Mouse (Mus musculus): ENCODE measurements around the gene Crispld2. TPM values are rescaled to one million over a fixed set of nuclear protein-coding genes. Genes with fewer than 3 reads are reported as not detected.

Gene Crispld2
- polyA plus RNA-seq, 1 experiment from 2014 or later, result 12.2 TPM

GRCm38 (mm10) chr8:120072827-120073226 lies 80.6 kb downstream of the Crispld2 start:
- Histone ChIP-seq H3K27me3 (ENCODE audit: insufficient read depth, low read length) (no peaks in the 10 kb centered on the region), H3K9ac (ENCODE audit: low read depth, low read length) (no peak overlapping the region), H3K4me2 (ENCODE audit: low read length) (no peak overlapping the region), H3K4me1 (replicated peaks; ENCODE audit: insufficient read depth, low read length) (peaks cover 4% of the 10 kb centered on the region; the same call in 1 of the 2 replicates), H3K27ac (peak overlapping the region; percentile 42), H3K4me3 (replicated peaks; ENCODE audit: low read depth, low read length) (no peak overlapping the region), H3K36me3 (ENCODE audit: insufficient read depth, low read length) (no peaks in the 10 kb centered on the region), H3K9me3 (replicated peaks; ENCODE audit: low read length) (no peaks in the 10 kb centered on the region)
- TF ChIP-seq CTCF (IDR thresholded peaks at IDR 0.05; ENCODE audit: low read depth), result no peak
- DNase-seq (ENCODE audit: low spot score) (peak; percentile 51), ATAC-seq (replicated peaks; ENCODE audit: low FRiP score, low read depth) (no peak)
- WGBS, result 65% methylated on average over 8 of the region's 8 CpGs

- no peaks in the 10 kb centered on the region for H3K4me1 ChIP-seq (replicated peaks; ENCODE audit: insufficient read depth, low read length)
- no peaks in the 10 kb centered on the region for H3K9me3 ChIP-seq (replicated peaks; ENCODE audit: low read length)
- no peaks in the 10 kb centered on the region for H3K36me3 ChIP-seq (ENCODE audit: insufficient read depth, low read length)
- H3K4me2 ChIP-seq (ENCODE audit: low read length), result no peak overlapping the region
- no peaks in the 10 kb centered on the region for H3K27me3 ChIP-seq (ENCODE audit: insufficient read depth, low read length)
- ATAC-seq (replicated peaks; ENCODE audit: low FRiP score, low read depth) (no peak), DNase-seq (ENCODE audit: low spot score) (no peak)
- H3K9ac ChIP-seq (ENCODE audit: low read depth, low read length), result no peak overlapping the region
- TF ChIP-seq CTCF (IDR thresholded peaks at IDR 0.05; ENCODE audit: low read depth), result peak; percentile 22; the same call in 1 of the 2 replicates
- H3K27ac ChIP-seq, result no peak overlapping the region
- 70% methylated on average over 6 of the region's 6 CpGs for WGBS
- no peak overlapping the region for H3K4me3 ChIP-seq (replicated peaks; ENCODE audit: low read depth, low read length)
Measured at GRCm38 (mm10) chr8:120074516-120074915, 82.3 kb downstream of the Crispld2 start.

DNA sequence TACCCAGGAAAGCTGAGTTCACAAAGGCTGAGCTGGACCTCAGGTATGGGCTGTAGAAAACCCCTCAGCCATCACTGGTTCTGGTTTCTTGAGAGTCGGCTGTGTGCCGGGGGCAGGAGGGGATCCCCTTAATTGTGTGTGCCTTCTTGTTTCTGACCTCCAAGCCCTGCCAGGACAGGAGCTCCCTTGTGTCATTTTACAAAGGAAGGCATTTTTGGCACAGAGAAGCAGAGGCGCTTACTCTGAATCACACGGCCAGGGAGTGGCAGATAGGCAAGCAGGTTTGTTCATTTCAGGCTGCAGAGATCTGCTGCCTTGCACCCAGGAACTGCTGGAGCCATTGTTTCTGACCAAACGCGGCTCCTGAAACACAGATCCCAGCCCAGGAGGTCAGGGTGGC lies 83.1 kb downstream of the Crispld2 start:
- Histone ChIP-seq H3K36me3 (ENCODE audit: insufficient read depth, low read length) (no peaks in the 10 kb centered on the region), H3K9ac (ENCODE audit: low read depth, low read length) (no peak overlapping the region), H3K27ac (no peak overlapping the region), H3K4me2 (ENCODE audit: low read length) (no peak overlapping the region), H3K27me3 (ENCODE audit: insufficient read depth, low read length) (no peaks in the 10 kb centered on the region), H3K4me1 (replicated peaks; ENCODE audit: insufficient read depth, low read length) (no peaks in the 10 kb centered on the region), H3K4me3 (replicated peaks; ENCODE audit: low read depth, low read length) (no peak overlapping the region), H3K9me3 (replicated peaks; ENCODE audit: low read length) (no peaks in the 10 kb centered on the region)
- ATAC-seq (replicated peaks; ENCODE audit: low FRiP score, low read depth), result no peak
- no peak for DNase-seq (ENCODE audit: low spot score)
- 54% methylated on average over 6 of the region's 6 CpGs for WGBS
- no peak for TF ChIP-seq CTCF (IDR thresholded peaks at IDR 0.05; ENCODE audit: low read depth)

- Histone ChIP-seq H3K4me3 (replicated peaks; ENCODE audit: low read depth, low read length) (no peak overlapping the region), H3K27me3 (ENCODE audit: insufficient read depth, low read length) (no peaks in the 10 kb centered on the region), H3K9me3 (replicated peaks; ENCODE audit: low read length) (no peaks in the 10 kb centered on the region), H3K27ac (no peak overlapping the region), H3K4me1 (replicated peaks; ENCODE audit: insufficient read depth, low read length) (no peaks in the 10 kb centered on the region), H3K4me2 (ENCODE audit: low read length) (no peak overlapping the region), H3K36me3 (ENCODE audit: insufficient read depth, low read length) (peaks cover 17% of the 10 kb centered on the region; the same call in 1 of the 2 replicates), H3K9ac (ENCODE audit: low read depth, low read length) (no peak overlapping the region)
- ATAC-seq (replicated peaks; ENCODE audit: low FRiP score, low read depth) (no peak; the same call in 1 of the 2 replicates), DNase-seq (ENCODE audit: low spot score) (peak; percentile 91)
- WGBS, result 11% methylated on average over 10 of the region's 10 CpGs
- peak; percentile 90 for TF ChIP-seq CTCF (IDR thresholded peaks at IDR 0.05; ENCODE audit: low read depth)
Measured at GRCm38 (mm10) chr8:120078080-120078479, 85.8 kb downstream of the Crispld2 start.

GRCm38 (mm10) chr8:120079361-120079760 lies 87.1 kb downstream of the Crispld2 start:
- TF ChIP-seq CTCF (IDR thresholded peaks at IDR 0.05; ENCODE audit: low read depth), result no peak
- H3K4me1 ChIP-seq (replicated peaks; ENCODE audit: insufficient read depth, low read length), result no peaks in the 10 kb centered on the region
- H3K27ac ChIP-seq, result no peak overlapping the region
- H3K4me3 ChIP-seq (replicated peaks; ENCODE audit: low read depth, low read length), result no peak overlapping the region
- no peak overlapping the region for H3K9ac ChIP-seq (ENCODE audit: low read depth, low read length)
- 65% methylated on average over 5 of the region's 5 CpGs for WGBS
- ATAC-seq (replicated peaks; ENCODE audit: low FRiP score, low read depth) (no peak), DNase-seq (ENCODE audit: low spot score) (no peak)
- H3K9me3 ChIP-seq (replicated peaks; ENCODE audit: low read length), result no peaks in the 10 kb centered on the region
- H3K4me2 ChIP-seq (ENCODE audit: low read length), result no peak overlapping the region
- H3K36me3 ChIP-seq (ENCODE audit: insufficient read depth, low read length), result peaks cover 23% of the 10 kb centered on the region; the same call in 1 of the 2 replicates
- H3K27me3 ChIP-seq (ENCODE audit: insufficient read depth, low read length), result no peaks in the 10 kb centered on the region

DNA sequence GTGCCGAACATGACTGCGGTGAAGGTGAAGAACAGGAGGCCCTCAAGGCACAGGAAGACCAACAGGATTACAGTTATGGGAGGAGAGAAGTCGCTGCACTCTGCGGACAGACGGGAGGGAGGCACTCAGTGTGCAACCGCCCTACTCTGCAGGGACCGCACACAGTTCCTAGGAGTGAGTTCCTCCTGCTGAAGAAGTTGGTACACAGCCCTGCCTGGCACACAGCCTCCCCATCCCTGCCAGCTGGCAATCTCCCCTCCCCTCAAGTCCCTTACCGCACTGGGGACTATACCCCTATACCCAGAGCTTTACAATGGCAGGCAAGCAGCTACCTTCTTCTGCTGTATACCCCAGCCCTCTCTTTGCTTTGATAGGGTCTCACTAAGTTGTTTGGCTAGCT lies 91.0 kb downstream of the Crispld2 start:
- H3K27me3 ChIP-seq (ENCODE audit: insufficient read depth, low read length), result no peaks in the 10 kb centered on the region
- WGBS, result 89% methylated on average over 8 of the region's 8 CpGs
- no peak overlapping the region for H3K9ac ChIP-seq (ENCODE audit: low read depth, low read length)
- ATAC-seq (replicated peaks; ENCODE audit: low FRiP score, low read depth), result no peak
- no peaks in the 10 kb centered on the region for H3K4me1 ChIP-seq (replicated peaks; ENCODE audit: insufficient read depth, low read length)
- no peak overlapping the region for H3K4me3 ChIP-seq (replicated peaks; ENCODE audit: low read depth, low read length)
- H3K36me3 ChIP-seq (ENCODE audit: insufficient read depth, low read length), result peaks cover 51% of the 10 kb centered on the region
- TF ChIP-seq CTCF (IDR thresholded peaks at IDR 0.05; ENCODE audit: low read depth), result no peak
- no peak for DNase-seq (ENCODE audit: low spot score)
- H3K9me3 ChIP-seq (replicated peaks; ENCODE audit: low read length), result no peaks in the 10 kb centered on the region
- no peak overlapping the region for H3K4me2 ChIP-seq (ENCODE audit: low read length)
- no peak overlapping the region for H3K27ac ChIP-seq

GRCm38 (mm10) chr8:120084783-120085182 lies 92.5 kb downstream of the Crispld2 start:
- no peak overlapping the region for H3K4me2 ChIP-seq (ENCODE audit: low read length)
- no peak for TF ChIP-seq CTCF (IDR thresholded peaks at IDR 0.05; ENCODE audit: low read depth)
- no peaks in the 10 kb centered on the region for H3K27me3 ChIP-seq (ENCODE audit: insufficient read depth, low read length)
- ATAC-seq (replicated peaks; ENCODE audit: low FRiP score, low read depth), result no peak
- H3K36me3 ChIP-seq (ENCODE audit: insufficient read depth, low read length), result peaks cover 56% of the 10 kb centered on the region
- no peak overlapping the region for H3K9ac ChIP-seq (ENCODE audit: low read depth, low read length)
- H3K4me1 ChIP-seq (replicated peaks; ENCODE audit: insufficient read depth, low read length), result no peaks in the 10 kb centered on the region
- H3K27ac ChIP-seq, result no peak overlapping the region
- H3K9me3 ChIP-seq (replicated peaks; ENCODE audit: low read length), result no peaks in the 10 kb centered on the region
- H3K4me3 ChIP-seq (replicated peaks; ENCODE audit: low read depth, low read length), result no peak overlapping the region
- WGBS, result 93% methylated on average over 8 of the region's 8 CpGs
- DNase-seq (ENCODE audit: low spot score), result no peak

All from kidney, postnatal 0 days (tissue).